Mouse (Mus musculus): ENCODE results near the gene Inka1. TPM values are rescaled to one million over a fixed set of nuclear protein-coding genes. Genes with fewer than 3 reads are reported as not detected.
A peak's percentile ranks its signal among the peaks of the same experiment; 100 is the strongest.

The Inka1 gene
- polyA plus RNA-seq, 1 experiment: 23.1 TPM

GRCm38 (mm10) chr9:108003531-108003890 lies 17.8 kb upstream of the Inka1 start:
- H3K4me3 ChIP-seq (replicated peaks; ENCODE audit: extremely low read depth, low read depth, low read length): peak overlapping the region; percentile 90
- TF ChIP-seq CTCF (IDR thresholded peaks at IDR 0.05; ENCODE audit: insufficient read depth, low read length) (no peak), POLR2A (IDR thresholded peaks at IDR 0.05; ENCODE audit: borderline replicate concordance, extremely low read depth, low read depth, low read length) (no peak)
- H3K4me1 ChIP-seq (ENCODE audit: control insufficient read depth, insufficient read depth, low read length): peaks cover 12% of the 10 kb centered on the region
- peak; percentile 34 for DNase-seq
- 15% methylated on average over 8 of the region's 8 CpGs for WGBS

GRCm38 (mm10) chr9:108002778-108003530 lies 17.3 kb upstream of the Inka1 start:
- no peak for DNase-seq
- WGBS: under 1% methylated on average over 49 of the region's 50 CpGs
- peaks cover 12% of the 10 kb centered on the region for H3K4me1 ChIP-seq (ENCODE audit: control insufficient read depth, insufficient read depth, low read length)
- peak overlapping the region; percentile 90 for H3K4me3 ChIP-seq (replicated peaks; ENCODE audit: extremely low read depth, low read depth, low read length)
- TF ChIP-seq CTCF (IDR thresholded peaks at IDR 0.05; ENCODE audit: insufficient read depth, low read length): no peak
- TF ChIP-seq POLR2A (IDR thresholded peaks at IDR 0.05; ENCODE audit: borderline replicate concordance, extremely low read depth, low read depth, low read length): no peak

- TF ChIP-seq POLR2A (IDR thresholded peaks at IDR 0.05; ENCODE audit: borderline replicate concordance, extremely low read depth, low read depth, low read length) (peak; percentile 94; the same call in 1 of the 2 replicates), CTCF (IDR thresholded peaks at IDR 0.05; ENCODE audit: insufficient read depth, low read length) (no peak)
- WGBS: under 1% methylated on average over 51 of the region's 51 CpGs
These were observed 16.5 kb upstream of the Inka1 start, which contains the start of gene Ip6k1 for GRCm38 (mm10) chr9:108001922-108002770. TSS of gene Ip6k1 (plus strand) at chr9:108002501.

GRCm38 (mm10) chr9:107996049-107996448 lies 10.4 kb upstream of the Inka1 start, which contains the start of gene Gm20662:
TSS of gene Gm20662 (plus strand) at chr9:107996349.
- TF ChIP-seq CTCF (IDR thresholded peaks at IDR 0.05; ENCODE audit: insufficient read depth, low read length): no peak
- TF ChIP-seq POLR2A (IDR thresholded peaks at IDR 0.05; ENCODE audit: borderline replicate concordance, extremely low read depth, low read depth, low read length): no peak
- Histone ChIP-seq H3K4me1 (ENCODE audit: control insufficient read depth, insufficient read depth, low read length) (no peaks in the 10 kb centered on the region), H3K4me3 (replicated peaks; ENCODE audit: extremely low read depth, low read depth, low read length) (no peak within 1 kb of the TSS)
- DNase-seq: no peak
- WGBS: 82% methylated on average over 5 of the region's 5 CpGs

More at GRCm38 (mm10) chr9:108001922-108002770, 16.5 kb upstream of the Inka1 start, which contains the start of gene Ip6k1:
- peaks cover 12% of the 10 kb centered on the region for H3K4me1 ChIP-seq (ENCODE audit: control insufficient read depth, insufficient read depth, low read length)
- peak; percentile 100 for DNase-seq
- peak within 1 kb of the TSS; percentile 90 for H3K4me3 ChIP-seq (replicated peaks; ENCODE audit: extremely low read depth, low read depth, low read length)

- TF ChIP-seq CTCF (IDR thresholded peaks at IDR 0.05; ENCODE audit: insufficient read depth, low read length): no peak
- TF ChIP-seq POLR2A (IDR thresholded peaks at IDR 0.05; ENCODE audit: borderline replicate concordance, extremely low read depth, low read depth, low read length): no peak
- WGBS: 92% methylated on average over 21 of the region's 21 CpGs
- DNase-seq: no peak
- Histone ChIP-seq H3K4me1 (ENCODE audit: control insufficient read depth, insufficient read depth, low read length) (no peaks in the 10 kb centered on the region), H3K4me3 (replicated peaks; ENCODE audit: extremely low read depth, low read depth, low read length) (no peak overlapping the region)
These were observed 9.8 kb upstream of the Inka1 start for GRCm38 (mm10) chr9:107995513-107995912.

- 25% methylated on average over 2 of the region's 2 CpGs for WGBS
- TF ChIP-seq POLR2A (IDR thresholded peaks at IDR 0.05; ENCODE audit: borderline replicate concordance, extremely low read depth, low read depth, low read length): no peak
- TF ChIP-seq CTCF (IDR thresholded peaks at IDR 0.05; ENCODE audit: insufficient read depth, low read length): no peak
- no peak for DNase-seq
- Histone ChIP-seq H3K4me1 (ENCODE audit: control insufficient read depth, insufficient read depth, low read length) (no peaks in the 10 kb centered on the region), H3K4me3 (replicated peaks; ENCODE audit: extremely low read depth, low read depth, low read length) (no peak overlapping the region)
These were observed 8.8 kb upstream of the Inka1 start for GRCm38 (mm10) chr9:107994464-107994863.

- TF ChIP-seq CTCF (IDR thresholded peaks at IDR 0.05; ENCODE audit: insufficient read depth, low read length) (no peak), POLR2A (IDR thresholded peaks at IDR 0.05; ENCODE audit: borderline replicate concordance, extremely low read depth, low read depth, low read length) (no peak)
- H3K4me1 ChIP-seq (ENCODE audit: control insufficient read depth, insufficient read depth, low read length): no peaks in the 10 kb centered on the region
- no peak overlapping the region for H3K4me3 ChIP-seq (replicated peaks; ENCODE audit: extremely low read depth, low read depth, low read length)
- WGBS: 90% methylated on average over 11 of the region's 11 CpGs
- no peak for DNase-seq
These were observed 7.3 kb upstream of the Inka1 start for GRCm38 (mm10) chr9:107993013-107993412.

GRCm38 (mm10) chr9:107992197-107992596 lies 6.5 kb upstream of the Inka1 start, which contains the start of gene Cdhr4:
TSS of gene Cdhr4 (plus strand) at chr9:107992497.
- Histone ChIP-seq H3K4me3 (replicated peaks; ENCODE audit: extremely low read depth, low read depth, low read length) (no peak within 1 kb of the TSS), H3K4me1 (ENCODE audit: control insufficient read depth, insufficient read depth, low read length) (no peaks in the 10 kb centered on the region)
- no peak for DNase-seq
- TF ChIP-seq POLR2A (IDR thresholded peaks at IDR 0.05; ENCODE audit: borderline replicate concordance, extremely low read depth, low read depth, low read length) (no peak), CTCF (IDR thresholded peaks at IDR 0.05; ENCODE audit: insufficient read depth, low read length) (no peak)
- WGBS: 79% methylated on average over 2 of the region's 2 CpGs

- TF ChIP-seq POLR2A (IDR thresholded peaks at IDR 0.05; ENCODE audit: borderline replicate concordance, extremely low read depth, low read depth, low read length): no peak
- no peak for TF ChIP-seq CTCF (IDR thresholded peaks at IDR 0.05; ENCODE audit: insufficient read depth, low read length)
- Histone ChIP-seq H3K4me3 (replicated peaks; ENCODE audit: extremely low read depth, low read depth, low read length) (no peak overlapping the region), H3K4me1 (ENCODE audit: control insufficient read depth, insufficient read depth, low read length) (peaks cover 13% of the 10 kb centered on the region)
- WGBS: 59% methylated on average over 3 of the region's 3 CpGs
- DNase-seq: no peak
These were observed 2.3 kb upstream of the Inka1 start for GRCm38 (mm10) chr9:107987950-107988349.
